Mouse (Mus musculus) heart, embryonic 10.5 days (tissue): Measurements from ENCODE around the gene Polr3g. TPM values are rescaled to one million over a fixed set of nuclear protein-coding genes. Genes with fewer than 3 reads are reported as not detected.

Source experiments
- DNase-seq: peaks from one replicate; pipeline ENCODE4 v3.0.0-alpha.2; 2017; ENCODE audit warnings: low spot score
- H3K27ac ChIP-seq: fragments of 300-500 bp; sonication (generic); 2 replicates; pipeline ENCODE4 v1.5.1; 2016; ENCODE audit warnings: mild to moderate bottlenecking
- H3K27me3 ChIP-seq: fragments of 300-500 bp; sonication (generic); 2 replicates; pipeline ENCODE4 v1.6.1; 2016; ENCODE audit warnings: mild to moderate bottlenecking; ENCODE audit not compliant: poor library complexity, insufficient read depth, severe bottlenecking
- H3K36me3 ChIP-seq: fragments of 300-500 bp; sonication (generic); 2 replicates; pipeline ENCODE4 v1.6.1; 2016; ENCODE audit warnings: mild to moderate bottlenecking, moderate library complexity
- H3K4me1 ChIP-seq: fragments of 300-500 bp; sonication (generic); 2 replicates; pipeline ENCODE4 v1.6.1; 2016; ENCODE audit warnings: mild to moderate bottlenecking
- H3K4me3 ChIP-seq: fragments of 300-500 bp; sonication (generic); 2 replicates; pipeline ENCODE4 v1.5.1; 2016; ENCODE audit warnings: mild to moderate bottlenecking, moderate library complexity
- H3K9me3 ChIP-seq: fragments of 300-500 bp; sonication (generic); 2 replicates; pipeline ENCODE4 v1.6.1; 2016; ENCODE audit warnings: mild to moderate bottlenecking, moderate library complexity
- WGBS: fragments of 180-500 bp; shearing (Covaris S2); methylation state at CpG from one replicate; pipeline ENCODE4 v1.1.7; 2016; 5-methylcytosine and 5-hydroxymethylcytosine counted together
- polyA plus RNA-seq: library from polyadenylated mRNA; unstranded; fragments of >200 nt; fragmentation: Nextera tagmentation; extraction: Ambion mirVana; gene quantifications from 2 replicates; pipeline ENCODE4 v1.2.1, GENCODE M21; 2016

Gene Polr3g
- polyA plus RNA-seq, 1 experiment from 2014 or later, result 32.6 TPM

GRCm38 (mm10) chr13:81711546-81712371 lies 946 bp upstream of the Polr3g start:
- DNase-seq, result no peak
- WGBS, result under 1% methylated on average over 42 of the region's 42 CpGs
- H3K27ac ChIP-seq, result peak overlapping the region; percentile 90
- H3K27me3 ChIP-seq, result no peaks in the 10 kb centered on the region
- no peaks in the 10 kb centered on the region for H3K36me3 ChIP-seq
- peaks cover 30% of the 10 kb centered on the region; the same call in 1 of the 2 replicates for H3K4me1 ChIP-seq
- no peaks in the 10 kb centered on the region for H3K9me3 ChIP-seq
- H3K4me3 ChIP-seq, result peak overlapping the region; percentile 84

- Histone ChIP-seq H3K27me3 (no peaks in the 10 kb centered on the region), H3K9me3 (no peaks in the 10 kb centered on the region), H3K27ac (peak overlapping the region; percentile 90), H3K4me3 (peak overlapping the region; percentile 84), H3K4me1 (peaks cover 30% of the 10 kb centered on the region; the same call in 1 of the 2 replicates), H3K36me3 (no peaks in the 10 kb centered on the region)
- WGBS, result under 1% methylated on average over 7 of the region's 7 CpGs
- DNase-seq, result no peak
Measured at GRCm38 (mm10) chr13:81710266-81710665, 547 bp downstream of the Polr3g start.

- Histone ChIP-seq H3K27ac (peak overlapping the region; percentile 90), H3K4me1 (peaks cover 30% of the 10 kb centered on the region; the same call in 1 of the 2 replicates), H3K9me3 (no peaks in the 10 kb centered on the region), H3K27me3 (no peaks in the 10 kb centered on the region), H3K36me3 (no peaks in the 10 kb centered on the region), H3K4me3 (peak overlapping the region; percentile 84)
- DNase-seq, result no peak
- WGBS, result 30% methylated on average over 4 of the region's 4 CpGs
Measured at GRCm38 (mm10) chr13:81709805-81710204, 1.0 kb downstream of the Polr3g start.

- H3K9me3 ChIP-seq, result no peaks in the 10 kb centered on the region
- no peak for DNase-seq
- peaks cover 17% of the 10 kb centered on the region; the same call in 1 of the 2 replicates for H3K4me1 ChIP-seq
- 0 out of 2 replicates have a peak, but pooled peaks cover 6% of the 10 kb centered on the region for H3K36me3 ChIP-seq
- no peak overlapping the region for H3K4me3 ChIP-seq
- WGBS, result 90% methylated on average over 5 of the region's 5 CpGs
- no peaks in the 10 kb centered on the region for H3K27me3 ChIP-seq
- no peak overlapping the region for H3K27ac ChIP-seq
Measured at GRCm38 (mm10) chr13:81706311-81706710, 4.5 kb downstream of the Polr3g start.

- no peak overlapping the region for H3K27ac ChIP-seq
- H3K36me3 ChIP-seq, result 0 out of 2 replicates have a peak, but pooled peaks cover 10% of the 10 kb centered on the region
- 88% methylated on average over 9 of the region's 9 CpGs for WGBS
- no peak for DNase-seq
- H3K27me3 ChIP-seq, result no peaks in the 10 kb centered on the region
- H3K9me3 ChIP-seq, result no peaks in the 10 kb centered on the region
- peaks cover 7% of the 10 kb centered on the region for H3K4me1 ChIP-seq
- H3K4me3 ChIP-seq, result no peak overlapping the region
Measured at GRCm38 (mm10) chr13:81703621-81704020, 7.2 kb downstream of the Polr3g start.

- Histone ChIP-seq H3K9me3 (no peaks in the 10 kb centered on the region), H3K27ac (no peak overlapping the region), H3K27me3 (no peaks in the 10 kb centered on the region), H3K4me3 (no peak overlapping the region), H3K36me3 (peaks cover 14% of the 10 kb centered on the region; the same call in 1 of the 2 replicates), H3K4me1 (peaks cover 4% of the 10 kb centered on the region)
- no peak for DNase-seq
- WGBS, result 79% methylated on average over 7 of the region's 7 CpGs
Measured at GRCm38 (mm10) chr13:81703148-81703547, 7.7 kb downstream of the Polr3g start.

- H3K27me3 ChIP-seq, result no peaks in the 10 kb centered on the region
- peaks cover 30% of the 10 kb centered on the region for H3K36me3 ChIP-seq
- no peak overlapping the region for H3K27ac ChIP-seq
- 92% methylated on average over 12 of the region's 12 CpGs for WGBS
- DNase-seq, result no peak
- H3K4me3 ChIP-seq, result no peak overlapping the region
- peaks cover 17% of the 10 kb centered on the region for H3K4me1 ChIP-seq
- no peaks in the 10 kb centered on the region for H3K9me3 ChIP-seq
Measured at GRCm38 (mm10) chr13:81694446-81694845, 16.4 kb downstream of the Polr3g start.

- peak; percentile 81 for DNase-seq
- 52% methylated on average over 9 of the region's 9 CpGs for WGBS
- Histone ChIP-seq H3K9me3 (no peaks in the 10 kb centered on the region), H3K4me1 (peaks cover 17% of the 10 kb centered on the region), H3K36me3 (peaks cover 15% of the 10 kb centered on the region), H3K27me3 (no peaks in the 10 kb centered on the region), H3K4me3 (no peak overlapping the region), H3K27ac (peak overlapping the region; percentile 60)
Measured at GRCm38 (mm10) chr13:81691606-81692005, 19.2 kb downstream of the Polr3g start.

- H3K4me1 ChIP-seq, result peaks cover 17% of the 10 kb centered on the region
- no peak overlapping the region; the same call in 1 of the 2 replicates for H3K4me3 ChIP-seq
- H3K27ac ChIP-seq, result peak overlapping the region; percentile 72
- H3K9me3 ChIP-seq, result no peaks in the 10 kb centered on the region
- 34% methylated on average over 10 of the region's 10 CpGs for WGBS
- H3K36me3 ChIP-seq, result peaks cover 19% of the 10 kb centered on the region
- peak; percentile 77 for DNase-seq
- no peaks in the 10 kb centered on the region for H3K27me3 ChIP-seq
Measured at GRCm38 (mm10) chr13:81690477-81690876, 20.3 kb downstream of the Polr3g start.

GRCm38 (mm10) chr13:81689587-81689986 lies 21.2 kb downstream of the Polr3g start:
- H3K9me3 ChIP-seq, result no peaks in the 10 kb centered on the region
- no peak overlapping the region for H3K4me3 ChIP-seq
- H3K27me3 ChIP-seq, result no peaks in the 10 kb centered on the region
- WGBS, result 87% methylated on average over 3 of the region's 3 CpGs
- H3K4me1 ChIP-seq, result peaks cover 17% of the 10 kb centered on the region
- 0 out of 2 replicates have a peak overlapping the region, but pooled peaks have one; percentile 29 for H3K27ac ChIP-seq
- peak; percentile 77 for DNase-seq
- H3K36me3 ChIP-seq, result peaks cover 21% of the 10 kb centered on the region

- no peak overlapping the region for H3K4me3 ChIP-seq
- no peaks in the 10 kb centered on the region for H3K9me3 ChIP-seq
- no peak overlapping the region for H3K27ac ChIP-seq
- peaks cover 28% of the 10 kb centered on the region for H3K36me3 ChIP-seq
- 0 out of 2 replicates have a peak, but pooled peaks cover 6% of the 10 kb centered on the region for H3K4me1 ChIP-seq
- no peaks in the 10 kb centered on the region for H3K27me3 ChIP-seq
- DNase-seq, result no peak
- WGBS, result 92% methylated on average over 3 of the region's 3 CpGs
Measured at GRCm38 (mm10) chr13:81684884-81685283, 25.9 kb downstream of the Polr3g start.

- WGBS, result 74% methylated on average over 5 of the region's 5 CpGs
- DNase-seq, result no peak
Measured at GRCm38 (mm10) chr13:81684258-81684657, 26.6 kb downstream of the Polr3g start.

GRCm38 (mm10) chr13:81683107-81683506 lies 27.7 kb downstream of the Polr3g start:
- Histone ChIP-seq H3K4me1 (0 out of 2 replicates have a peak, but pooled peaks cover 3% of the 10 kb centered on the region), H3K27me3 (no peaks in the 10 kb centered on the region), H3K4me3 (no peak overlapping the region), H3K27ac (no peak overlapping the region), H3K36me3 (peaks cover 27% of the 10 kb centered on the region), H3K9me3 (no peaks in the 10 kb centered on the region)
- no peak for DNase-seq
- WGBS, result 91% methylated on average over 3 of the region's 3 CpGs

More at GRCm38 (mm10) chr13:81684258-81684657, 26.6 kb downstream of the Polr3g start:
- H3K4me1 ChIP-seq, result 0 out of 2 replicates have a peak, but pooled peaks cover 3% of the 10 kb centered on the region
- H3K27me3 ChIP-seq, result no peaks in the 10 kb centered on the region
- H3K4me3 ChIP-seq, result no peak overlapping the region
- no peak overlapping the region; the same call in 1 of the 2 replicates for H3K27ac ChIP-seq
- H3K9me3 ChIP-seq, result no peaks in the 10 kb centered on the region
- peaks cover 27% of the 10 kb centered on the region for H3K36me3 ChIP-seq
